Mouse (Mus musculus) CH12.LX (cell line): Measurements from ENCODE around the gene Nacc1.

Source experiments
- CHD1 ChIP-seq: IDR thresholded peaks from 2 replicates; pipeline ENCODE4 v1.6.1; 2012; ENCODE audit warnings: low read depth, low read length, improper control_type of control experiment, inconsistent platforms
- CTCF ChIP-seq, 2 experiments: IDR thresholded peaks in 1 of 2; conservative IDR thresholded peaks in 1 of 2; 2 replicates each; pipeline ENCODE4 v1.5.1; 2011 to 2012; ENCODE audit warnings: low read depth in 2 of 2, low read length in 2 of 2, improper control_type of control experiment in 1 of 2, inconsistent platforms in 1 of 2, mild to moderate bottlenecking in 1 of 2, moderate library complexity in 1 of 2
- E2F4 ChIP-seq: IDR thresholded peaks from 2 replicates; pipeline ENCODE4 v1.6.1; 2011; ENCODE audit warnings: low read depth, low read length, improper control_type of control experiment; ENCODE audit not compliant: insufficient replicate concordance
- EP300 ChIP-seq: IDR thresholded peaks from 2 replicates; pipeline ENCODE4 v1.6.1; 2011; ENCODE audit warnings: low read length, improper control_type of control experiment
- ETS1 ChIP-seq: conservative IDR thresholded peaks from 2 replicates; pipeline ENCODE4 v1.6.1; 2012; ENCODE audit warnings: low read depth, mild to moderate bottlenecking, inconsistent platforms, low read length, improper control_type of control experiment, moderate library complexity
- MAFK ChIP-seq: IDR thresholded peaks from 2 replicates; pipeline ENCODE4 v1.6.1; 2011; ENCODE audit warnings: low read length, improper control_type of control experiment; ENCODE audit not compliant: insufficient replicate concordance
- MAZ ChIP-seq: IDR thresholded peaks from 2 replicates; pipeline ENCODE4 v1.6.1; 2012; ENCODE audit warnings: low read depth, mild to moderate bottlenecking, inconsistent platforms, low read length, improper control_type of control experiment, moderate library complexity
- POLR2A ChIP-seq: IDR thresholded peaks from 2 replicates; pipeline ENCODE4 v1.6.1; 2011; ENCODE audit warnings: low read depth, mild to moderate bottlenecking, improper control_type of control experiment, low read length
- POLR2AphosphoS2 ChIP-seq: IDR thresholded peaks from 2 replicates; pipeline ENCODE4 v1.6.1; 2011; ENCODE audit warnings: low read depth, low read length, improper control_type of control experiment
- USF2 ChIP-seq: conservative IDR thresholded peaks from 2 replicates; pipeline ENCODE4 v1.6.1; 2011; ENCODE audit warnings: low read depth, low read length, improper control_type of control experiment
- ZNF384 ChIP-seq: IDR thresholded peaks from 2 replicates; pipeline ENCODE4 v1.6.1; 2012; ENCODE audit warnings: low read depth, low read length, improper control_type of control experiment, inconsistent platforms

DNA sequence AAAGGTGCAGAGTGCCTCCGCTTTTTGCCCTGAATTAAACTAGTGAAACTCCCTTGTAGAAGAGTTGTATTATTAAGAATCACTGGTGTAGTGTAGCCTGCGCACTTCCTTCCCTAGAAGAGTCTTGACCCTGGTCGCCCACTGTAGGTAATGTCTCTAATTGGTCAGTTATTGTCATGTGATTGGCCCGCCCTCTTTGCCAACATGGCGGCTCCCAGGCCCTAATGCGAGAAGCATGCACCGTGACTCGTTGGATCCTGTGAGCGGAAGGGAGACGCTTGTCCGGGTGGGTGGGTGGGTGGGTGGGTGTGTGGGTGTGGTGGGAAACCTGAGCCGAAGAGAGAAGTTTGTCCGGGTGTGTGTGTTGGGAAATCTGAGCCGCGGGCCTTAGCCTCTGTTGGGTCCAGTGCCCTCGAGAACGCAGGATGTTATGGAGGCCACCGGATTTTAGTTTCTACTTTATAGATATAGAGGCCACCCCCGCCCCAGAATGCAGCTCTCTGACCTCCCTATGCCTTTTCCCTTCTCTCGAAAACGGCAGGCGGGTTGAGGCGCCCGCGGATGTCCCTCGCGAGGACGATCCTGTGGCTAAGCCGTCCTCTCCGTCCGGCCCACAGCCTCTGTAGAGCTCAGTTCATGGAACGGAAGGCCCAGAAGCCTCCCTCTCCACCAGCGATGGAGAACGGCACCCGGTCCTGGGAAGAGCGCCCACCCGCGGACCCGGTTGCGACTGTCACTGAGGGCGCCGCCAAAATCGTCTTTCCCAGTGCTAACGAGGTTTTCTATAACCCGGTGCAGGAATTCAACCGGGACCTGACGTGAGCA is 1.6 kb upstream of the Nacc1 start:
- TF ChIP-seq CTCF (conservative IDR thresholded peaks at IDR 0.05 in 1 of 2, IDR thresholded peaks at IDR 0.05 in 1 of 2; ENCODE audit: low read depth in 2 of 2, low read length in 2 of 2) (peak in 1 of 2 experiments; percentile 45; a peak in 2 of 4 replicates), ETS1 (no peak), POLR2A (peak; percentile 72), EP300 (no peak), E2F4 (no peak), MAZ (no peak), USF2 (peak; percentile 91), ZNF384 (no peak), CHD1 (no peak), POLR2AphosphoS2 (no peak), MAFK (no peak)
